Mouse (Mus musculus): Measurements from ENCODE around the gene Adamts20. TPM values are rescaled to one million over a fixed set of nuclear protein-coding genes. Genes with fewer than 3 reads are reported as not detected.
"Not testable (repeated sequence)": the region's sequence is repeated elsewhere in the genome, so short reads cannot be mapped to it uniquely, and the experiment has no call there.

The Adamts20 gene
- 3.5 and 4.0 TPM in 2 replicates for polyA plus RNA-seq (2014; fragmentation: Nextera tagmentation; extraction: Ambion mirVana)

GRCm38 (mm10) chr15:94465318-94465717 lies at the start of gene Adamts20:
Gene Adamts20 (minus strand): TSS chr15:94465418.
- H3K27me3 ChIP-seq (ENCODE audit: control insufficient read depth, insufficient read depth, low read length), result no peaks in the 10 kb centered on the region
- no peak within 1 kb of the TSS for H3K9ac ChIP-seq (ENCODE audit: low read depth, low read length)
- no peaks in the 10 kb centered on the region for H3K9me3 ChIP-seq (ENCODE audit: control insufficient read depth, low read length)
- H3K27ac ChIP-seq (ENCODE audit: low read depth, low read length), result no peak within 1 kb of the TSS
- H3K4me2 ChIP-seq (replicated peaks; ENCODE audit: low read depth, low read length), result no peak within 1 kb of the TSS
- H3K4me1 ChIP-seq (ENCODE audit: control insufficient read depth, insufficient read depth, low read length), result no peaks in the 10 kb centered on the region
- H3K4me3 ChIP-seq (ENCODE audit: low read length), result no peak within 1 kb of the TSS
- ATAC-seq (ENCODE audit: low FRiP score, low TSS enrichment), result no peak
- H3K36me3 ChIP-seq (ENCODE audit: control insufficient read depth, insufficient read depth, low read length), result no peaks in the 10 kb centered on the region
- WGBS, result 91% methylated on average over 11 of the region's 11 CpGs

- WGBS, result 84% methylated on average over 12 of the region's 12 CpGs
- Histone ChIP-seq H3K27me3 (ENCODE audit: control insufficient read depth, insufficient read depth, low read length) (no peaks in the 10 kb centered on the region), H3K4me1 (ENCODE audit: control insufficient read depth, insufficient read depth, low read length) (no peaks in the 10 kb centered on the region), H3K27ac (ENCODE audit: low read depth, low read length) (no peak overlapping the region), H3K9ac (ENCODE audit: low read depth, low read length) (no peak overlapping the region), H3K36me3 (ENCODE audit: control insufficient read depth, insufficient read depth, low read length) (no peaks in the 10 kb centered on the region), H3K4me3 (ENCODE audit: low read length) (no peak overlapping the region), H3K4me2 (replicated peaks; ENCODE audit: low read depth, low read length) (no peak overlapping the region), H3K9me3 (ENCODE audit: control insufficient read depth, low read length) (no peaks in the 10 kb centered on the region)
- ATAC-seq (ENCODE audit: low FRiP score, low TSS enrichment), result no peak
These were observed 38.4 kb upstream of the Adamts20 start for GRCm38 (mm10) chr15:94503451-94504215.

- WGBS, result 77% methylated on average over 1 of the region's 1 CpGs
- Histone ChIP-seq H3K9me3 (ENCODE audit: control insufficient read depth, low read length) (0 out of 2 replicates have a peak, but pooled peaks cover 2% of the 10 kb centered on the region), H3K27ac (ENCODE audit: low read depth, low read length) (no peak overlapping the region), H3K9ac (ENCODE audit: low read depth, low read length) (no peak overlapping the region), H3K4me2 (replicated peaks; ENCODE audit: low read depth, low read length) (no peak overlapping the region), H3K36me3 (ENCODE audit: control insufficient read depth, insufficient read depth, low read length) (no peaks in the 10 kb centered on the region), H3K4me3 (ENCODE audit: low read length) (no peak overlapping the region), H3K27me3 (ENCODE audit: control insufficient read depth, insufficient read depth, low read length) (no peaks in the 10 kb centered on the region), H3K4me1 (ENCODE audit: control insufficient read depth, insufficient read depth, low read length) (no peaks in the 10 kb centered on the region)
- ATAC-seq (ENCODE audit: low FRiP score, low TSS enrichment), result no peak
These were observed 34.0 kb upstream of the Adamts20 start for GRCm38 (mm10) chr15:94499260-94499659.

- Histone ChIP-seq H3K9me3 (ENCODE audit: control insufficient read depth, low read length) (0 out of 2 replicates have a peak, but pooled peaks cover 2% of the 10 kb centered on the region), H3K36me3 (ENCODE audit: control insufficient read depth, insufficient read depth, low read length) (no peaks in the 10 kb centered on the region), H3K4me1 (ENCODE audit: control insufficient read depth, insufficient read depth, low read length) (no peaks in the 10 kb centered on the region), H3K27ac (ENCODE audit: low read depth, low read length) (no peak overlapping the region), H3K4me2 (replicated peaks; ENCODE audit: low read depth, low read length) (no peak overlapping the region), H3K27me3 (ENCODE audit: control insufficient read depth, insufficient read depth, low read length) (no peaks in the 10 kb centered on the region), H3K9ac (ENCODE audit: low read depth, low read length) (no peak overlapping the region), H3K4me3 (ENCODE audit: low read length) (no peak overlapping the region)
- WGBS, result 80% methylated on average over 10 of the region's 10 CpGs
- ATAC-seq (ENCODE audit: low FRiP score, low TSS enrichment), result no peak
These were observed 30.7 kb upstream of the Adamts20 start for GRCm38 (mm10) chr15:94495936-94496335.

GRCm38 (mm10) chr15:94494445-94494844 lies 29.2 kb upstream of the Adamts20 start:
- Histone ChIP-seq H3K9ac (ENCODE audit: low read depth, low read length) (no peak overlapping the region), H3K27ac (ENCODE audit: low read depth, low read length) (no peak overlapping the region), H3K9me3 (ENCODE audit: control insufficient read depth, low read length) (0 out of 2 replicates have a peak, but pooled peaks cover 2% of the 10 kb centered on the region), H3K4me2 (replicated peaks; ENCODE audit: low read depth, low read length) (no peak overlapping the region), H3K36me3 (ENCODE audit: control insufficient read depth, insufficient read depth, low read length) (no peaks in the 10 kb centered on the region), H3K27me3 (ENCODE audit: control insufficient read depth, insufficient read depth, low read length) (no peaks in the 10 kb centered on the region), H3K4me1 (ENCODE audit: control insufficient read depth, insufficient read depth, low read length) (no peaks in the 10 kb centered on the region), H3K4me3 (ENCODE audit: low read length) (no peak overlapping the region)
- WGBS, result 98% methylated on average over 1 of the region's 1 CpGs
- ATAC-seq (ENCODE audit: low FRiP score, low TSS enrichment), result no peak

- no peaks in the 10 kb centered on the region for H3K4me1 ChIP-seq (ENCODE audit: control insufficient read depth, insufficient read depth, low read length)
- H3K4me2 ChIP-seq (replicated peaks; ENCODE audit: low read depth, low read length), result no peak overlapping the region
- H3K9me3 ChIP-seq (ENCODE audit: control insufficient read depth, low read length), result 0 out of 2 replicates have a peak, but pooled peaks cover 2% of the 10 kb centered on the region
- no peak overlapping the region for H3K4me3 ChIP-seq (ENCODE audit: low read length)
- H3K27me3 ChIP-seq (ENCODE audit: control insufficient read depth, insufficient read depth, low read length), result no peaks in the 10 kb centered on the region
- H3K36me3 ChIP-seq (ENCODE audit: control insufficient read depth, insufficient read depth, low read length), result no peaks in the 10 kb centered on the region
- 89% methylated on average over 2 of the region's 2 CpGs for WGBS
- H3K27ac ChIP-seq (ENCODE audit: low read depth, low read length), result no peak overlapping the region
- ATAC-seq (ENCODE audit: low FRiP score, low TSS enrichment), result no peak
- no peak overlapping the region for H3K9ac ChIP-seq (ENCODE audit: low read depth, low read length)
These were observed 24.2 kb upstream of the Adamts20 start for GRCm38 (mm10) chr15:94489433-94489832.

- not testable (repeated sequence) for H3K4me2 ChIP-seq (replicated peaks; ENCODE audit: low read depth, low read length); H3K36me3 ChIP-seq (ENCODE audit: control insufficient read depth, insufficient read depth, low read length)
- 74% methylated on average over 2 of the region's 2 CpGs for WGBS
These were observed 22.8 kb upstream of the Adamts20 start for GRCm38 (mm10) chr15:94488028-94488427.

GRCm38 (mm10) chr15:94482555-94482954 lies 17.3 kb upstream of the Adamts20 start:
- no peak for ATAC-seq (ENCODE audit: low FRiP score, low TSS enrichment)
- Histone ChIP-seq H3K27me3 (ENCODE audit: control insufficient read depth, insufficient read depth, low read length) (no peaks in the 10 kb centered on the region), H3K4me1 (ENCODE audit: control insufficient read depth, insufficient read depth, low read length) (no peaks in the 10 kb centered on the region), H3K27ac (ENCODE audit: low read depth, low read length) (no peak overlapping the region), H3K9me3 (ENCODE audit: control insufficient read depth, low read length) (no peaks in the 10 kb centered on the region), H3K9ac (ENCODE audit: low read depth, low read length) (no peak overlapping the region), H3K4me3 (ENCODE audit: low read length) (no peak overlapping the region), H3K36me3 (ENCODE audit: control insufficient read depth, insufficient read depth, low read length) (no peaks in the 10 kb centered on the region), H3K4me2 (replicated peaks; ENCODE audit: low read depth, low read length) (no peak overlapping the region)
- WGBS, result 93% methylated on average over 2 of the region's 2 CpGs

More at GRCm38 (mm10) chr15:94488028-94488427, 22.8 kb upstream of the Adamts20 start:
- not testable (repeated sequence) for H3K9ac ChIP-seq (ENCODE audit: low read depth, low read length); H3K27me3 ChIP-seq (ENCODE audit: control insufficient read depth, insufficient read depth, low read length); H3K4me3 ChIP-seq (ENCODE audit: low read length); H3K4me1 ChIP-seq (ENCODE audit: control insufficient read depth, insufficient read depth, low read length); H3K27ac ChIP-seq (ENCODE audit: low read depth, low read length); ATAC-seq (ENCODE audit: low FRiP score, low TSS enrichment); H3K9me3 ChIP-seq (ENCODE audit: control insufficient read depth, low read length)

- Histone ChIP-seq H3K9me3 (ENCODE audit: control insufficient read depth, low read length) (no peaks in the 10 kb centered on the region), H3K4me3 (ENCODE audit: low read length) (no peak overlapping the region), H3K4me1 (ENCODE audit: control insufficient read depth, insufficient read depth, low read length) (no peaks in the 10 kb centered on the region), H3K36me3 (ENCODE audit: control insufficient read depth, insufficient read depth, low read length) (no peaks in the 10 kb centered on the region), H3K4me2 (replicated peaks; ENCODE audit: low read depth, low read length) (no peak overlapping the region), H3K27me3 (ENCODE audit: control insufficient read depth, insufficient read depth, low read length) (no peaks in the 10 kb centered on the region), H3K9ac (ENCODE audit: low read depth, low read length) (no peak overlapping the region), H3K27ac (ENCODE audit: low read depth, low read length) (no peak overlapping the region)
- WGBS, result 93% methylated on average over 4 of the region's 4 CpGs
- ATAC-seq (ENCODE audit: low FRiP score, low TSS enrichment), result no peak
These were observed 15.6 kb upstream of the Adamts20 start for GRCm38 (mm10) chr15:94480792-94481191.

Data from kidney, embryonic 14.5 days (tissue).